Mouse (Mus musculus): ENCODE measurements at regions not wholly inside any gene's neighbourhood (a gene's known extent, or its start where the extent isn't known, plus 50 kb on each side); places are given as distances from the start of the nearest gene placed in this dataset.

DNA sequence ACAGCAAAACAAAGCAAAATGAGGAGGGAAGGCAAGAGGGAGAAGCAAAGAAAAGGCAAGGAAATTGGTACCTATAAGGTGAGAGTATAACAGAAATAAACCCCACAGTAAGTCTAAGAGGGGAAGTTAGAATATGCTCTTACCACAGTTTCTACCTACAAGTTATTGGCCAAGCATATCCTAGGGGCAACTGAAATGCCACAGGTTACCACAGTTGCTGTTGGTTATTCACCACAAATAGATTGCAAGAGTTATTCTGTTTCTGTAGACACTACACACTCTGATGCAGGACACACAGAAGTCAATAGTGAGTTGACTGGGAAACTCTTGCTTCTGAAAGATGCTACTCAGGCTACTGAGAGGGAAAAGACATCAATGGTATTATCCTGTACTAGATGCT is 129.7 kb upstream of the P3h2 start:
- TF ChIP-seq MYOD1 (IDR thresholded peaks at IDR 0.05; ENCODE audit: control insufficient read depth, insufficient read length, low read depth) (no peak), MYOG (IDR thresholded peaks at IDR 0.05; ENCODE audit: control insufficient read depth, extremely low read depth, insufficient read length) (no peak), FOSL1 (IDR thresholded peaks at IDR 0.05; ENCODE audit: insufficient read depth, low read length, poor library complexity, severe bottlenecking) (no peak), CTCF (IDR thresholded peaks at IDR 0.05; ENCODE audit: control insufficient read depth, insufficient read depth, insufficient read length) (no peak), CEBPB (IDR thresholded peaks at IDR 0.05; ENCODE audit: low read depth) (no peak), USF1 (IDR thresholded peaks at IDR 0.05; ENCODE audit: low read depth) (no peak), MAX (IDR thresholded peaks at IDR 0.05) (no peak)
- H3K4me3 ChIP-seq (ENCODE audit: insufficient read depth, poor library complexity, severe bottlenecking) = no peak overlapping the region
- H3K79me3 ChIP-seq (ENCODE audit: low read depth) = no peaks in the 10 kb centered on the region
- no peaks in the 10 kb centered on the region for H3K79me2 ChIP-seq (ENCODE audit: control insufficient read depth, insufficient read depth)
- H3K27me3 ChIP-seq (ENCODE audit: control insufficient read depth, insufficient read depth, insufficient read length) = no peaks in the 10 kb centered on the region
- H3K36me3 ChIP-seq (ENCODE audit: control insufficient read depth, insufficient read depth) = no peaks in the 10 kb centered on the region
- H3ac ChIP-seq (ENCODE audit: control insufficient read depth, insufficient read length, low read depth) = no peak overlapping the region

DNA sequence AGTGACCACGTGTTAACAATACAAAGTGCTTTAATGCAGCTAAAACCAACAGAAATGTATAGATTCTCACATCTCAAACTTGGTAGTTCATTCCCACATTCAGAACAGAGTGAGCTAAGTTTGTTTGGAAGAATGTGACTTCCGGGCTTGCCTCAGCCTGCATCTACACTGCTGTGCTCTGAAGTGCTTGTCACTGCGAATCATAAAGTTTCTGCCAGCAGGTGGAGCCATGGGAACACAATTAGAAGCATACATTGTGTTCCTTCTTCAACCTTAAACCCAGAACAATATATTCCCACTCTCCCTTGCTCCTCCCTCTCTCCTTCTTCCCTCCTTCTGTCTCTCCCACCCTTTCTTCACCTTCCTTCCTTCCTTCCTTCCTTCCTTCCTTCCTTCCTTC is 128.5 kb upstream of the P3h2 start:
- H3K79me3 ChIP-seq (ENCODE audit: low read depth) = no peaks in the 10 kb centered on the region
- no peaks in the 10 kb centered on the region for H3K36me3 ChIP-seq (ENCODE audit: control insufficient read depth, insufficient read depth)
- H3ac ChIP-seq (ENCODE audit: control insufficient read depth, insufficient read length, low read depth) = no peak overlapping the region
- H3K79me2 ChIP-seq (ENCODE audit: control insufficient read depth, insufficient read depth) = no peaks in the 10 kb centered on the region
- no peaks in the 10 kb centered on the region for H3K27me3 ChIP-seq (ENCODE audit: control insufficient read depth, insufficient read depth, insufficient read length)
- no peak overlapping the region for H3K4me3 ChIP-seq (ENCODE audit: insufficient read depth, poor library complexity, severe bottlenecking)
- TF ChIP-seq FOSL1 (IDR thresholded peaks at IDR 0.05; ENCODE audit: insufficient read depth, low read length, poor library complexity, severe bottlenecking) = no peak
- TF ChIP-seq CEBPB (IDR thresholded peaks at IDR 0.05; ENCODE audit: low read depth) = no peak
- TF ChIP-seq USF1 (IDR thresholded peaks at IDR 0.05; ENCODE audit: low read depth) = no peak
- TF ChIP-seq MYOG (IDR thresholded peaks at IDR 0.05; ENCODE audit: control insufficient read depth, extremely low read depth, insufficient read length) = no peak
- no peak for TF ChIP-seq MYOD1 (IDR thresholded peaks at IDR 0.05; ENCODE audit: control insufficient read depth, insufficient read length, low read depth)
- TF ChIP-seq CTCF (IDR thresholded peaks at IDR 0.05; ENCODE audit: control insufficient read depth, insufficient read depth, insufficient read length) = peak; percentile 53
- TF ChIP-seq MAX (IDR thresholded peaks at IDR 0.05) = no peak

DNA sequence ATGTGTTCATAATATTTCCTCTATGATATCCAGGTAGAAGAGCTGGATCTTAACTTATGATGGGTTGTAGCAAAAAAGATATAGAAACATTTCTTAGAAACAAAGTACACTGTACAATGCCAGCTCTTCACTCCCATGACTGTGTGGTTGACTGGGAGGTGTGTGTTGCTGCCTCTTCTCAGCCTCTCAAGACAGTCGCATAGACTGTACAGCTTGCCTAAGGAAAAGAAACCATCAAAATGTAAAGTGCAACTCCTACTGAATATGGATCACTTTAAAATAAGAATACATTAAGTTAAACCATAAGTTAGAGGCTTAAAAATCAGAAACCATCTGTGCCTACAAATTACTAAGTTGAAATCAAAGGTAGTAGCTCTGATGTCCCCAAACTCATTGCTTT is 125.5 kb upstream of the P3h2 start:
- Histone ChIP-seq H3K79me3 (ENCODE audit: low read depth) (no peaks in the 10 kb centered on the region), H3ac (ENCODE audit: control insufficient read depth, insufficient read length, low read depth) (no peak overlapping the region), H3K36me3 (ENCODE audit: control insufficient read depth, insufficient read depth) (no peaks in the 10 kb centered on the region), H3K79me2 (ENCODE audit: control insufficient read depth, insufficient read depth) (no peaks in the 10 kb centered on the region), H3K27me3 (ENCODE audit: control insufficient read depth, insufficient read depth, insufficient read length) (no peaks in the 10 kb centered on the region), H3K4me3 (ENCODE audit: insufficient read depth, poor library complexity, severe bottlenecking) (no peak overlapping the region)
- TF ChIP-seq MYOG (IDR thresholded peaks at IDR 0.05; ENCODE audit: control insufficient read depth, extremely low read depth, insufficient read length) (no peak), FOSL1 (IDR thresholded peaks at IDR 0.05; ENCODE audit: insufficient read depth, low read length, poor library complexity, severe bottlenecking) (no peak), MAX (IDR thresholded peaks at IDR 0.05) (no peak), CTCF (IDR thresholded peaks at IDR 0.05; ENCODE audit: control insufficient read depth, insufficient read depth, insufficient read length) (no peak), MYOD1 (IDR thresholded peaks at IDR 0.05; ENCODE audit: control insufficient read depth, insufficient read length, low read depth) (no peak), USF1 (IDR thresholded peaks at IDR 0.05; ENCODE audit: low read depth) (no peak), CEBPB (IDR thresholded peaks at IDR 0.05; ENCODE audit: low read depth) (no peak)

DNA sequence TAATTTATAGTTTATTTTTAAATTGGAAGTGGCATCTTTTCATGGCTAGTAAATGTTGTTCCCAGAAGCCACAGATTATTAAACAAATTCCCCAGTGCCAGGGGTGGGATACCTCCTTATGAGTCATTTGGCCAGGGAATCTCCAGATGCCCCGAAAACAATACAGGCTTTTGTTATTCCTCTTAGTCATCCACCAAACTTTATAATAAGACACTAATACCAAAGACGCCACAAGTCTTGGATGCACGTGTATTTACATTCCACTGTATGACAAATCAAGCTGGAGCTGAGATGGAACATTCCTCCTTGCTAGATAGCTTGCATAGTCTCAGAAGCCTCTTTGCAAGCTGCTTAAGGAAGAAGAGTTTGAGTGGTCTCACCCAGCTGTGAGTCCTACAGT is 105.8 kb upstream of the P3h2 start:
- Histone ChIP-seq H3ac (ENCODE audit: control insufficient read depth, insufficient read length, low read depth) (no peak overlapping the region), H3K36me3 (ENCODE audit: control insufficient read depth, insufficient read depth) (no peaks in the 10 kb centered on the region), H3K79me3 (ENCODE audit: low read depth) (no peaks in the 10 kb centered on the region), H3K27me3 (ENCODE audit: control insufficient read depth, insufficient read depth, insufficient read length) (no peaks in the 10 kb centered on the region), H3K79me2 (ENCODE audit: control insufficient read depth, insufficient read depth) (no peaks in the 10 kb centered on the region), H3K4me3 (ENCODE audit: insufficient read depth, poor library complexity, severe bottlenecking) (no peak overlapping the region)
- TF ChIP-seq MAX (IDR thresholded peaks at IDR 0.05) = peak; percentile 81
- no peak for TF ChIP-seq CEBPB (IDR thresholded peaks at IDR 0.05; ENCODE audit: low read depth)
- TF ChIP-seq FOSL1 (IDR thresholded peaks at IDR 0.05; ENCODE audit: insufficient read depth, low read length, poor library complexity, severe bottlenecking) = peak; percentile 98
- TF ChIP-seq CTCF (IDR thresholded peaks at IDR 0.05; ENCODE audit: control insufficient read depth, insufficient read depth, insufficient read length) = no peak
- TF ChIP-seq USF1 (IDR thresholded peaks at IDR 0.05; ENCODE audit: low read depth) = no peak
- peak; percentile 25 for TF ChIP-seq MYOD1 (IDR thresholded peaks at IDR 0.05; ENCODE audit: control insufficient read depth, insufficient read length, low read depth)
- no peak for TF ChIP-seq MYOG (IDR thresholded peaks at IDR 0.05; ENCODE audit: control insufficient read depth, extremely low read depth, insufficient read length)

DNA sequence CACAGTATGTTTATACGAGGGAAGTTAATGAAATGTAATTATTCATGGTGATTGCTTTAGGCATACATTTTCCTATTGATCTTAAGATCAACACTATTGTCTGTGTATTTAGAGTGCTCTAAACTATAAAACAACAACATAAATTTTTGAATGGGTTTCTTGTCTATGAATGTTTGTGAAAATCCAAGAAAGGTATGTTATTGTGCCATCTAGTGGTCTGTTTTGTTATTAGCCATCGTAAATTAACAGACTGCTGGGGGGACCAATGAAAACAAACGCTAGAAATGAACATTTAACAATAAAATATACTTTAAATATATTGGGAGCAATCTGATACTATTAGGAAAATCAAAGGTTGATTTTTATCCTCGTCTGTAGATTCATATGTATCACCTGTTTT is 93.5 kb upstream of the P3h2 start:
- no peak overlapping the region for H3K4me3 ChIP-seq (ENCODE audit: insufficient read depth, poor library complexity, severe bottlenecking)
- no peaks in the 10 kb centered on the region for H3K36me3 ChIP-seq (ENCODE audit: control insufficient read depth, insufficient read depth)
- no peaks in the 10 kb centered on the region for H3K79me3 ChIP-seq (ENCODE audit: low read depth)
- TF ChIP-seq USF1 (IDR thresholded peaks at IDR 0.05; ENCODE audit: low read depth) (no peak), MAX (IDR thresholded peaks at IDR 0.05) (no peak), FOSL1 (IDR thresholded peaks at IDR 0.05; ENCODE audit: insufficient read depth, low read length, poor library complexity, severe bottlenecking) (no peak), MYOG (IDR thresholded peaks at IDR 0.05; ENCODE audit: control insufficient read depth, extremely low read depth, insufficient read length) (no peak), CTCF (IDR thresholded peaks at IDR 0.05; ENCODE audit: control insufficient read depth, insufficient read depth, insufficient read length) (no peak), MYOD1 (IDR thresholded peaks at IDR 0.05; ENCODE audit: control insufficient read depth, insufficient read length, low read depth) (no peak), CEBPB (IDR thresholded peaks at IDR 0.05; ENCODE audit: low read depth) (no peak)
- H3K79me2 ChIP-seq (ENCODE audit: control insufficient read depth, insufficient read depth) = no peaks in the 10 kb centered on the region
- no peak overlapping the region for H3ac ChIP-seq (ENCODE audit: control insufficient read depth, insufficient read length, low read depth)
- H3K27me3 ChIP-seq (ENCODE audit: control insufficient read depth, insufficient read depth, insufficient read length) = no peaks in the 10 kb centered on the region

DNA sequence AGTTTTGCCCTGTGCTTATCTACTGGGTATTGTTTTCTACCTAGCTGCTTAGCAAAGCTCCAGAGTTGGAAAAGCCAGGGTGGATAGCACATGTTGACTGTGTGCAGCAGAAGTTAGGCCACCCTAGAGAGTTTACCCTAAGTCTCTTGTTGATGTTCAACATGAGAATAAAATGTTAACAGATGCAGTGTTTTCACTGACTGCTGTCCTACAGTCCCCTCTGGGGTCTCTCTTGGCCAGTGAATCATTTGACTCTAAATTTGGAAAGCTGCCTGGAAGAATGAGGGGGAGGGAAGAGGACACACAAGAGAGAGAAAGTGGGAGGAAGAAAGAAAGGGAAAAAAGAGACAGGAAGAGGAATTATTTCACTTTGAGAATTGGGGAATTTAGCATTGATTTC is 90.8 kb upstream of the P3h2 start:
- no peaks in the 10 kb centered on the region for H3K36me3 ChIP-seq (ENCODE audit: control insufficient read depth, insufficient read depth)
- no peak for TF ChIP-seq MYOD1 (IDR thresholded peaks at IDR 0.05; ENCODE audit: control insufficient read depth, insufficient read length, low read depth)
- TF ChIP-seq FOSL1 (IDR thresholded peaks at IDR 0.05; ENCODE audit: insufficient read depth, low read length, poor library complexity, severe bottlenecking) = no peak
- no peak for TF ChIP-seq MYOG (IDR thresholded peaks at IDR 0.05; ENCODE audit: control insufficient read depth, extremely low read depth, insufficient read length)
- no peak for TF ChIP-seq CTCF (IDR thresholded peaks at IDR 0.05; ENCODE audit: control insufficient read depth, insufficient read depth, insufficient read length)
- TF ChIP-seq CEBPB (IDR thresholded peaks at IDR 0.05; ENCODE audit: low read depth) = no peak
- no peaks in the 10 kb centered on the region for H3K27me3 ChIP-seq (ENCODE audit: control insufficient read depth, insufficient read depth, insufficient read length)
- no peaks in the 10 kb centered on the region for H3K79me3 ChIP-seq (ENCODE audit: low read depth)
- no peaks in the 10 kb centered on the region for H3K79me2 ChIP-seq (ENCODE audit: control insufficient read depth, insufficient read depth)
- H3K4me3 ChIP-seq (ENCODE audit: insufficient read depth, poor library complexity, severe bottlenecking) = no peak overlapping the region
- H3ac ChIP-seq (ENCODE audit: control insufficient read depth, insufficient read length, low read depth) = no peak overlapping the region

All from C2C12 (cell line).